Mouse (Mus musculus) 3134 (cell line): Measurements from ENCODE around the gene Fkbpl.

ENCODE experiments used
- DNase-seq: peaks from one replicate; pipeline ENCODE4 v3.0.0-alpha.2; 2011; ENCODE audit warnings: low spot score; ENCODE audit not compliant: insufficient read length; ENCODE audit errors: extremely low read depth

The Fkbpl gene

GRCm38 (mm10) chr17:34662468-34662867 is 17.9 kb downstream of the Fkbpl start:
- no peak for DNase-seq

GRCm38 (mm10) chr17:34662978-34663377 is 18.4 kb downstream of the Fkbpl start:
- DNase-seq, result no peak

GRCm38 (mm10) chr17:34663558-34663957 is 19.0 kb downstream of the Fkbpl start:
- DNase-seq, result no peak

GRCm38 (mm10) chr17:34664472-34664871 is 19.9 kb downstream of the Fkbpl start:
- no peak for DNase-seq

GRCm38 (mm10) chr17:34670235-34670634 is 25.7 kb downstream of the Fkbpl start, which contains the start of gene Tnxb:
Gene Tnxb, plus strand, starts transcription at chr17:34670535.
- DNase-seq, result no peak

GRCm38 (mm10) chr17:34671151-34672066 is 26.8 kb downstream of the Fkbpl start:
- DNase-seq, result no peak

- no peak for DNase-seq
Measured at GRCm38 (mm10) chr17:34672246-34672792, 27.8 kb downstream of the Fkbpl start.

- DNase-seq, result no peak
Measured at GRCm38 (mm10) chr17:34673139-34673538, 28.6 kb downstream of the Fkbpl start.

- DNase-seq, result no peak
Measured at GRCm38 (mm10) chr17:34674524-34675204, 30.1 kb downstream of the Fkbpl start.

GRCm38 (mm10) chr17:34675205-34676092 is 30.9 kb downstream of the Fkbpl start:
- no peak for DNase-seq

GRCm38 (mm10) chr17:34676093-34676460 is 31.5 kb downstream of the Fkbpl start:
- DNase-seq, result no peak

- DNase-seq, result no peak
Measured at GRCm38 (mm10) chr17:34676671-34677070, 32.1 kb downstream of the Fkbpl start.

GRCm38 (mm10) chr17:34680191-34680590 is 35.6 kb downstream of the Fkbpl start:
- no peak for DNase-seq

- no peak for DNase-seq
Measured at GRCm38 (mm10) chr17:34680621-34681020, 36.1 kb downstream of the Fkbpl start.

- DNase-seq, result peak; percentile 91
Measured at GRCm38 (mm10) chr17:34681132-34681571, 36.6 kb downstream of the Fkbpl start.

GRCm38 (mm10) chr17:34681881-34682536 is 37.4 kb downstream of the Fkbpl start:
- peak; percentile 50 for DNase-seq

- no peak for DNase-seq
Measured at GRCm38 (mm10) chr17:34683179-34683578, 38.6 kb downstream of the Fkbpl start.

GRCm38 (mm10) chr17:34683686-34684220 is 39.2 kb downstream of the Fkbpl start:
- peak; percentile 57 for DNase-seq

- DNase-seq, result peak; percentile 75
Measured at GRCm38 (mm10) chr17:34684253-34684893, 39.8 kb downstream of the Fkbpl start.
